Mouse (Mus musculus) embryonic facial prominence, embryonic 15.5 days (tissue): ENCODE results near the gene Galnt14. TPM values are rescaled to one million over a fixed set of nuclear protein-coding genes. Genes with fewer than 3 reads are reported as not detected.

Experiments
- ATAC-seq: fragments of 200-750 bp; cut with Nextera tagmentation; 2 replicates; pipeline ENCODE4 v1.8.0; 2017; ENCODE audit warnings: low read depth, moderate TSS enrichment; ENCODE audit not compliant: insufficient number of reproducible peaks, low FRiP score, low TSS enrichment
- H3K27ac ChIP-seq: fragments of 300-500 bp; sonication (generic); replicated peaks from 2 replicates; pipeline ENCODE4 v1.5.1; 2015; ENCODE audit warnings: mild to moderate bottlenecking, inconsistent platforms
- H3K27me3 ChIP-seq: fragments of 300-500 bp; sonication (generic); 2 replicates; pipeline ENCODE4 v1.6.1; 2015; ENCODE audit warnings: inconsistent platforms
- H3K36me3 ChIP-seq: fragments of 300-500 bp; sonication (generic); 2 replicates; pipeline ENCODE4 v1.6.1; 2015; ENCODE audit warnings: mild to moderate bottlenecking, inconsistent platforms
- H3K4me1 ChIP-seq: fragments of 300-500 bp; sonication (generic); 2 replicates; pipeline ENCODE4 v1.6.1; 2015; ENCODE audit warnings: inconsistent platforms
- H3K4me2 ChIP-seq: fragments of 300-500 bp; sonication (generic); replicated peaks from 2 replicates; pipeline ENCODE4 v1.6.1; 2015; ENCODE audit warnings: mild to moderate bottlenecking, inconsistent platforms
- H3K4me3 ChIP-seq: fragments of 300-500 bp; sonication (generic); replicated peaks from 2 replicates; pipeline ENCODE4 v1.5.1; 2015; ENCODE audit warnings: mild to moderate bottlenecking, inconsistent platforms
- H3K9ac ChIP-seq: fragments of 300-500 bp; sonication (generic); 2 replicates; pipeline ENCODE4 v1.6.1; 2015; ENCODE audit warnings: inconsistent platforms
- H3K9me3 ChIP-seq: fragments of 300-500 bp; sonication (generic); replicated peaks from 2 replicates; pipeline ENCODE4 v1.6.1; 2016; ENCODE audit warnings: inconsistent platforms
- WGBS: fragments of 180-500 bp; shearing (Covaris S2); methylation state at CpG from one replicate; pipeline ENCODE4 v1.1.7; 2015; 5-methylcytosine and 5-hydroxymethylcytosine counted together
- polyA plus RNA-seq: library from polyadenylated mRNA; unstranded; fragments of >200 nt; fragmentation: Nextera tagmentation; extraction: Ambion mirVana; gene quantifications from 2 replicates; pipeline ENCODE4 v1.2.1, GENCODE M21; 2015

Gene Galnt14
- polyA plus RNA-seq, 1 experiment from 2014 or later, result 9.0 TPM

GRCm38 (mm10) chr17:73560208-73560784 lies 150.0 kb downstream of the Galnt14 start:
- Histone ChIP-seq H3K4me2 (no peak overlapping the region), H3K9me3 (no peaks in the 10 kb centered on the region), H3K27me3 (no peaks in the 10 kb centered on the region), H3K9ac (no peak overlapping the region), H3K4me1 (no peaks in the 10 kb centered on the region), H3K27ac (no peak overlapping the region), H3K4me3 (no peak overlapping the region), H3K36me3 (no peaks in the 10 kb centered on the region)
- no peak for ATAC-seq
- WGBS, result 74% methylated on average over 5 of the region's 5 CpGs

GRCm38 (mm10) chr17:73559498-73559897 lies 150.8 kb downstream of the Galnt14 start:
- 65% methylated on average over 4 of the region's 4 CpGs for WGBS
- no peak for ATAC-seq

GRCm38 (mm10) chr17:73557101-73557500 lies 153.2 kb downstream of the Galnt14 start:
- H3K9ac ChIP-seq, result no peak overlapping the region
- no peaks in the 10 kb centered on the region for H3K9me3 ChIP-seq
- no peak overlapping the region for H3K4me3 ChIP-seq
- H3K36me3 ChIP-seq, result no peaks in the 10 kb centered on the region
- 67% methylated on average over 3 of the region's 3 CpGs for WGBS
- H3K4me2 ChIP-seq, result no peak overlapping the region
- no peak for ATAC-seq
- H3K27me3 ChIP-seq, result no peaks in the 10 kb centered on the region
- H3K4me1 ChIP-seq, result no peaks in the 10 kb centered on the region
- no peak overlapping the region for H3K27ac ChIP-seq

More at GRCm38 (mm10) chr17:73559498-73559897, 150.8 kb downstream of the Galnt14 start:
- no peak overlapping the region for H3K4me3 ChIP-seq
- H3K4me2 ChIP-seq, result no peak overlapping the region
- no peaks in the 10 kb centered on the region for H3K36me3 ChIP-seq
- H3K27ac ChIP-seq, result no peak overlapping the region
- no peaks in the 10 kb centered on the region for H3K9me3 ChIP-seq
- H3K9ac ChIP-seq, result no peak overlapping the region
- H3K27me3 ChIP-seq, result no peaks in the 10 kb centered on the region
- no peaks in the 10 kb centered on the region for H3K4me1 ChIP-seq

- H3K27me3 ChIP-seq, result no peaks in the 10 kb centered on the region
- H3K27ac ChIP-seq, result no peak overlapping the region
- H3K36me3 ChIP-seq, result no peaks in the 10 kb centered on the region
- H3K9ac ChIP-seq, result no peak overlapping the region
- ATAC-seq, result no peak
- H3K4me2 ChIP-seq, result no peak overlapping the region
- H3K4me3 ChIP-seq, result no peak overlapping the region
- no peaks in the 10 kb centered on the region for H3K9me3 ChIP-seq
- no peaks in the 10 kb centered on the region for H3K4me1 ChIP-seq
- 84% methylated on average over 2 of the region's 2 CpGs for WGBS
Observed at GRCm38 (mm10) chr17:73556436-73556835, 153.8 kb downstream of the Galnt14 start.

- Histone ChIP-seq H3K27ac (no peak overlapping the region), H3K4me2 (no peak overlapping the region), H3K9me3 (no peaks in the 10 kb centered on the region), H3K36me3 (no peaks in the 10 kb centered on the region), H3K4me1 (no peaks in the 10 kb centered on the region), H3K27me3 (no peaks in the 10 kb centered on the region), H3K9ac (no peak overlapping the region), H3K4me3 (no peak overlapping the region)
- ATAC-seq, result no peak
- 78% methylated on average over 4 of the region's 4 CpGs for WGBS
Observed at GRCm38 (mm10) chr17:73554668-73555067, 155.6 kb downstream of the Galnt14 start.

GRCm38 (mm10) chr17:73548783-73549566 lies 161.3 kb downstream of the Galnt14 start:
- no peak overlapping the region for H3K4me3 ChIP-seq
- no peaks in the 10 kb centered on the region for H3K27me3 ChIP-seq
- no peaks in the 10 kb centered on the region for H3K4me1 ChIP-seq
- 79% methylated on average over 12 of the region's 12 CpGs for WGBS
- no peaks in the 10 kb centered on the region for H3K9me3 ChIP-seq
- no peak for ATAC-seq
- H3K36me3 ChIP-seq, result no peaks in the 10 kb centered on the region
- no peak overlapping the region for H3K9ac ChIP-seq
- no peak overlapping the region for H3K27ac ChIP-seq
- no peak overlapping the region for H3K4me2 ChIP-seq

- H3K4me3 ChIP-seq, result no peak overlapping the region
- H3K27me3 ChIP-seq, result no peaks in the 10 kb centered on the region
- H3K4me1 ChIP-seq, result no peaks in the 10 kb centered on the region
- no peak overlapping the region for H3K9ac ChIP-seq
- H3K9me3 ChIP-seq, result no peaks in the 10 kb centered on the region
- no peak overlapping the region for H3K27ac ChIP-seq
- ATAC-seq, result no peak
- H3K4me2 ChIP-seq, result no peak overlapping the region
- WGBS, result 66% methylated on average over 7 of the region's 7 CpGs
- H3K36me3 ChIP-seq, result no peaks in the 10 kb centered on the region
Observed at GRCm38 (mm10) chr17:73548119-73548518, 162.1 kb downstream of the Galnt14 start.

GRCm38 (mm10) chr17:73547483-73547882 lies 162.8 kb downstream of the Galnt14 start:
- Histone ChIP-seq H3K9me3 (no peaks in the 10 kb centered on the region), H3K36me3 (no peaks in the 10 kb centered on the region), H3K9ac (no peak overlapping the region), H3K27ac (no peak overlapping the region), H3K4me1 (no peaks in the 10 kb centered on the region), H3K27me3 (no peaks in the 10 kb centered on the region), H3K4me3 (no peak overlapping the region), H3K4me2 (no peak overlapping the region)
- no peak for ATAC-seq
- 59% methylated on average over 2 of the region's 2 CpGs for WGBS

- H3K27me3 ChIP-seq, result no peaks in the 10 kb centered on the region
- 68% methylated on average over 9 of the region's 9 CpGs for whole genome bisulfite sequencing
- no peak overlapping the region for H3K4me3 ChIP-seq
Observed at GRCm38 (mm10) chr17:73541911-73542310, 168.3 kb downstream of the Galnt14 start.

GRCm38 (mm10) chr17:73541233-73541570 lies 169.1 kb downstream of the Galnt14 start:
- no peaks in the 10 kb centered on the region for H3K4me1 ChIP-seq
- WGBS, result 15% methylated on average over 1 of the region's 1 CpGs
- H3K27me3 ChIP-seq, result no peaks in the 10 kb centered on the region
- no peaks in the 10 kb centered on the region for H3K36me3 ChIP-seq
- no peak overlapping the region for H3K4me2 ChIP-seq
- no peak overlapping the region for H3K4me3 ChIP-seq
- no peak overlapping the region for H3K9ac ChIP-seq
- no peak for ATAC-seq
- no peaks in the 10 kb centered on the region for H3K9me3 ChIP-seq
- H3K27ac ChIP-seq, result no peak overlapping the region

More at GRCm38 (mm10) chr17:73541911-73542310, 168.3 kb downstream of the Galnt14 start:
- Histone ChIP-seq H3K27ac (no peak overlapping the region), H3K9ac (no peak overlapping the region), H3K36me3 (no peaks in the 10 kb centered on the region), H3K9me3 (no peaks in the 10 kb centered on the region), H3K4me2 (no peak overlapping the region), H3K4me1 (no peaks in the 10 kb centered on the region)
- no peak for ATAC-seq

- Histone ChIP-seq H3K27me3 (no peaks in the 10 kb centered on the region), H3K36me3 (no peaks in the 10 kb centered on the region), H3K4me2 (no peak overlapping the region), H3K9me3 (no peaks in the 10 kb centered on the region), H3K4me1 (no peaks in the 10 kb centered on the region), H3K9ac (no peak overlapping the region), H3K4me3 (no peak overlapping the region), H3K27ac (no peak overlapping the region)
- WGBS, result 21% methylated on average over 14 of the region's 14 CpGs
- no peak for ATAC-seq
Observed at GRCm38 (mm10) chr17:73540409-73541232, 169.6 kb downstream of the Galnt14 start.
